Mouse (Mus musculus): Measurements from ENCODE around the gene Barx2.

Barx2 gene

GRCm38 (mm10) chr9:31802641-31803040 is 110.6 kb downstream of the Barx2 start:
- DNase-seq (ENCODE audit: low spot score): no peak
